Mouse (Mus musculus): Measurements from ENCODE around the gene Rgs10.

Rgs10 gene

GRCm38 (mm10) chr7:128417930-128418779 is at the start of gene Rgs10:
Gene Rgs10 (minus strand): TSS chr7:128418758.
- DNase-seq (ENCODE audit: low spot score): peak; percentile 70

- DNase-seq (ENCODE audit: low spot score): peak; percentile 46
Observed at GRCm38 (mm10) chr7:128462406-128462805, 43.8 kb upstream of the Rgs10 start.

- peak; percentile 98 for DNase-seq (ENCODE audit: low spot score)
Observed at GRCm38 (mm10) chr7:128461285-128462215, 43.0 kb upstream of the Rgs10 start, which contains the start of gene Tial1. Gene Tial1 (minus strand): TSS chr7:128461717.

GRCm38 (mm10) chr7:128460865-128461228 is 42.3 kb upstream of the Rgs10 start:
- peak; percentile 11 for DNase-seq (ENCODE audit: low spot score)

GRCm38 (mm10) chr7:128460131-128460864 is 41.7 kb upstream of the Rgs10 start:
- peak; percentile 53 for DNase-seq (ENCODE audit: low spot score)

- peak; percentile 11 for DNase-seq (ENCODE audit: low spot score)
Observed at GRCm38 (mm10) chr7:128459791-128460130, 41.2 kb upstream of the Rgs10 start.

- no peak for DNase-seq (ENCODE audit: low spot score)
Observed at GRCm38 (mm10) chr7:128458011-128458410, 39.5 kb upstream of the Rgs10 start.

GRCm38 (mm10) chr7:128452731-128453130 is 34.2 kb upstream of the Rgs10 start:
- no peak for DNase-seq (ENCODE audit: low spot score)

- no peak for DNase-seq (ENCODE audit: low spot score)
Observed at GRCm38 (mm10) chr7:128440584-128440983, 22.0 kb upstream of the Rgs10 start.

GRCm38 (mm10) chr7:128439251-128439650 is 20.7 kb upstream of the Rgs10 start:
- no peak for DNase-seq (ENCODE audit: low spot score)

- no peak for DNase-seq (ENCODE audit: low spot score)
Observed at GRCm38 (mm10) chr7:128438131-128438530, 19.6 kb upstream of the Rgs10 start.

- no peak for DNase-seq (ENCODE audit: low spot score)
Observed at GRCm38 (mm10) chr7:128433213-128433612, 14.7 kb upstream of the Rgs10 start.

- no peak for DNase-seq (ENCODE audit: low spot score)
Observed at GRCm38 (mm10) chr7:128432574-128432973, 14.0 kb upstream of the Rgs10 start.

GRCm38 (mm10) chr7:128422491-128422890 is 3.9 kb upstream of the Rgs10 start:
- DNase-seq (ENCODE audit: low spot score): no peak

GRCm38 (mm10) chr7:128421701-128422100 is 3.1 kb upstream of the Rgs10 start:
- no peak for DNase-seq (ENCODE audit: low spot score)

- no peak for DNase-seq (ENCODE audit: low spot score)
Observed at GRCm38 (mm10) chr7:128419690-128420089, 1.1 kb upstream of the Rgs10 start.

- peak; percentile 21 for DNase-seq (ENCODE audit: low spot score)
Observed at GRCm38 (mm10) chr7:128417226-128417929, 1.2 kb downstream of the Rgs10 start.

- no peak for DNase-seq (ENCODE audit: low spot score)
Observed at GRCm38 (mm10) chr7:128416664-128417063, 1.9 kb downstream of the Rgs10 start.

- DNase-seq (ENCODE audit: low spot score): no peak
Observed at GRCm38 (mm10) chr7:128414433-128414832, 4.1 kb downstream of the Rgs10 start.

- DNase-seq (ENCODE audit: low spot score): no peak
Observed at GRCm38 (mm10) chr7:128412071-128412833, 6.3 kb downstream of the Rgs10 start.

Data from embryo, embryonic 10 days (tissue).